Mouse (Mus musculus): Measurements from ENCODE around the gene Ctsk.

Ctsk gene

GRCm38 (mm10) chr3:95499024-95499423 is at the start of gene Ctsk:
Gene Ctsk (plus strand): TSS chr3:95499256.
- DNase-seq, result no peak

DNA sequence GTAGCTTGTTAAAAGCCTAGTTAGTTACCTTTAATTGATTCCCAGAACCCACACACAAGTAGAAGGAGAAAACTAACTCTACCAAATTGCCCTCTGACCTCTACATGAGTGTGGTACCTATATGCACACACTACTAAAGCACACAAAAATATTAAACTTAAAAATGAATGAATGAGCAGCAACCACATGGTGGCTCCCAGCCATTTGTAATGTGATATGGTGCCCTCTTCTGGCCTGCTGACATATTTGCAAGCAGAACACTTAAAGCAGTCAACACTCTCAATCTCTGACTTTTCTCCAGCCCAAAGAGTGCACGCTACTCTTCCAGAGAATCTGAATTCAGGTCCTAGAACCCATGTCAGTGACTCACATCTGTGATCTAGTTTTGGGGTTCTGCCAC is 48.6 kb upstream of the Ctsk start:
- peak; percentile 22 for DNase-seq

DNA sequence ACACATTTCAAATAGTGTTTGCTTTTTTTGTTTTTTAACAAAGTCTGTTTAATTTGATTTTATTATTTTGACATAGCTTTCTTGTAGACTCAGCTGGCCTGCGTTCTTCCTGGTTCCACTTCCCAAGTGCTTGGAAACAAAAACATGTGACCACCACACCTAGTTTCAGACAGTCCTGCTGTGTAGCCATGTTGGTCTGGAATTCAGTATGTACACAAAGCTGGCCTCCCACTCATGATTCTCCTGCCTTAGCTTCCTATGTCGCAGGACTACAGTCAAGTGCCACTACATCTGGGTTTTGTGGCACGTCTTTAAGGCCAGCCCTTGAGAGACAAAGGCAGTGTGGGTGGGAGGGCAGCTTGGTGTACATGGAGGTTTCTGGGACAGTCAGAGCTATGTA is 48.1 kb upstream of the Ctsk start:
- DNase-seq, result no peak

- DNase-seq, result no peak
These were observed 42.7 kb upstream of the Ctsk start for GRCm38 (mm10) chr3:95456367-95456766.

- no peak for DNase-seq
These were observed 41.3 kb upstream of the Ctsk start for GRCm38 (mm10) chr3:95457758-95458157.

DNA sequence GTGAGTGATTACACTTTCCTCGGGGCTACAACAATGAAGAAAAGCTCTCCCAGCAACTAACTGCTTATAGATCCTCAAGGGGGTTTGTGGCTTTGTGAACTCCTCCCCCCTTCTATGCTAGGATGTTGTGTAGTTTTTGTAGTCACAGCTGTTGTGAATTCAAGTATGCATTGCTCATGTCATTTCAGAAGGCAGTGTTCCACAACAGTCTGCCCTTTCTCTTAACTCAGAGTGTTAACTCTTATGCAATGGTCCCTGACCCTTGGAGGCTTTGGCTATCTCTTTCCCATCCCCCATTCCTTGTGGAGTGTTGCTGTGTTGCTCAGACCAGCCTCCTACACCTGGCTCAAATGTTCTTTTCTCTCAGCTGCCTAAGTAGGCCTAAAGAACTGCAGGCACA is 39.7 kb upstream of the Ctsk start:
- no peak for DNase-seq

GRCm38 (mm10) chr3:95463852-95464251 is 35.2 kb upstream of the Ctsk start:
- no peak for DNase-seq

DNA sequence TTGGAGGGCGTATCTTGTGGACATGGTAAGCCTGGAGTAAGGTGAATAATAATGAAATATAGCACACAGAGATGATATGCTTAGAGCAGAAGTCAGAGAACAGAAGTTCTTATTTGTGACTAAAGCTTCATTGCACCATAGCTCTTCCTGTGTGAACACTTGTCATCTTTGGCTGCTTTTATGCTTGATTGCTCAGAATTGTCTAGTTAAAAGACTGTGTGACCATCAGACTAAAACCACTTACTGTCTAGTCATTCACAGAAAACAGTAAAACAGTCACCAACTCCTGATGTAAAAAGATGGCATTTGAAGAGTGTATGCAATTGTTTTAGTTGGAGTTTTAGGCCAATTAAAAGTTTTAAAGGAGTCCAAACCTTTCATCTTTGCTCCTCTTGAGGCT is 20.1 kb upstream of the Ctsk start:
- no peak for DNase-seq

DNA sequence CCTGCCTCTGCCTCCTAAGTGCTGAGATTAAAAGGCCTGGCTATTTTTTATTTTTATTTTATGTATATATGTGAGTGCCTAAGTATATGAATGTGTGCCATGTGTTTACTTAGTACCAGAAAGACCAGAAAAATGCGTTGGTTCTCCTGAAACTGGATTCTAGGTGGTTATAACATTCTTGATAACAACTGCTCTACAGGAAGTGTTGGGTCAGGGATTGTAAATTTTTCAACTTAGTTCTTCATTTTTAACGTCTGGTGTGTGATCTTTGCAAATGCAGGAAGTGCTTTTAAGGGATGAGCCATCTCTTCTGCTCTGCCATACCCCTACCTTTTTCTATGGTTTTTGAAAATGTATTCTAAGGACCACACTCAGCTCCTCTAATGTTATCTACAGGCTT is 12.6 kb upstream of the Ctsk start:
- DNase-seq, result no peak

DNA sequence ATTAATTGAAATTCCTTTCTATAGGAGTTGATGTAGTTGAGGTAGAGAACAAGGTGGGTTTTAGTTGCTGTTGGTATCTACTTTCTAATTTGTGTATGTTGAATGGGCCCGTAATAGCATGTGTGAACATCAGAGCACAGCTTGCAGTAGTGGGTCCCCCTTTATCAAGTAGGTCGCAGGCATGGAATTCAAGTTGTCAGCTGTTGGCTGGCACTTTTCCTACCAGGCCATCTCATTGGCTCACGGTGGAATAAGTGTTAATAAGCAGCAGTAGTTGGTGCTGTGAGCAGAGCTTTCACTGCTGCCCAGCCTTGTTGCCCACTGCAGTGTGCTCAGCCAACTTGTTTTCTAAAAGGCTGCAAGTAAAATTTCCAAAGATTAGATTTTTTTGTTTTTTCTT is 10.4 kb upstream of the Ctsk start:
- no peak for DNase-seq

- no peak for DNase-seq
These were observed 8.8 kb upstream of the Ctsk start for GRCm38 (mm10) chr3:95490238-95490637.

- DNase-seq, result peak; percentile 60
These were observed 4.7 kb upstream of the Ctsk start for GRCm38 (mm10) chr3:95494342-95494741.

DNA sequence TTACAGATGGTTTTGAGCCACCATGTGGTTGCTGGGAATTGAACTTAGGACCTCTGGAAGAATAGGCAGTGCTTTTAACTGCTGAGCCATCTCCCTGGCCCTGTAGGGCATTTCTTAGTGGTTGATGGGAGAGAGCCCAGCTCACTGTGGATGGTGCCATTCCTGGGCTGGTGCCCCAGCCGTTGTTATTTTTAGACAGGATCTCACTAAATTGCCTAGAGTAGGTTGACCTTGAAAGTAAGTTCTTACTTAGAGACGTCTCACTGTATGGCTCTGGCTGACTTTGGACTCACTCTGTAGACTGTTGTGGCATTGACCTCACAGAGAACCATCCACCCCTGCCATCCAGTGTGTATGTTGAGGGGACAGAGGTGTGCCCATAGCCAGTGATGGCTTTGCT is 827 bp upstream of the Ctsk start:
- no peak for DNase-seq

DNA sequence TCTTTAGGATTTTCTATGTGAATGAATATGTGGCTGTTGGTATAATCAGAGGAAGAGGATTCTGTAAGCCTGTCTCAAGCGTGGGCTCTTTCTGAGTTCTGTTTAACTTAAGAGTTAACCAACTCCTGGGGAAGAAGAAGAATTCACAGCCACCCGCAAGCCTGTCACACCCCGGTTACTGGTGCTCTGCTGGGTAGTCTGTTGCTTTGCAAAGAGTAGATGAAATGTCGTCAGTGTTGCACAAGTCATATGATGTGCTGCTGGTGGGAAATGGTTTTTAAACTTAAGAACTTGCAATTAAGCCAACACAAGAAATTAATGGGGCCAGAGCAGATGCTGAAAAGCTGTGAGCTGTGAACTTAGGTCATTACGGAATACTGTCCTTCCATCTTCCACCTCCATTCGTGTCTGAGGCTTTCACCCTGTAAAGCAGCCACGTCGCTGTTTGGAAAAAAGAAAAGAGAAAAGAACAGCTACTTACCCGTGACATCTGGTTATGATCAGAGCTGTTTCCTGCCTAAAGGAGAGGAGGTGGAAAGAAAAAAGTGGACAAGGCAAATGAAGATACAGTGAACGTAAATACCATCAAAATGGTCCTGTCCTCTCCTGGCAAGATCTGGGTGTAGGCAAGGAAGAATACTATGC is 562 bp downstream of the Ctsk start:
- DNase-seq, result no peak

DNA sequence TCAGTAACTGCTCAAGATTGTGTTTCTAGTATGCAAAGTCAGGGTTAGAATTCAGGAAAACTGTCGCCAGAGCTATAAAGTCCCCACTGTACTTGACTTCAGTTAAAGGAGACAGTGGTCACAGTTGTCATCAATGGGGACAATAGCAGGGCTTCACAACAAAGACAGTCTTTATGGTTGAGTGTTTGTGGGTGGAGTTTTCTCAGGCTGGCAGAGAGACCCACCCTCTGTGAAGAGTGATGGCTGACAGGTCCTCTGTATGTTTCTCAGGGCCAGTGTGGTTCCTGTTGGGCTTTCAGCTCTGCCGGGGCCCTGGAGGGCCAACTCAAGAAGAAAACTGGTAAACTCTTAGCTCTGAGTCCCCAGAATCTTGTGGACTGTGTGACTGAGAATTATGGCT is 3.3 kb downstream of the Ctsk start:
- no peak for DNase-seq

DNA sequence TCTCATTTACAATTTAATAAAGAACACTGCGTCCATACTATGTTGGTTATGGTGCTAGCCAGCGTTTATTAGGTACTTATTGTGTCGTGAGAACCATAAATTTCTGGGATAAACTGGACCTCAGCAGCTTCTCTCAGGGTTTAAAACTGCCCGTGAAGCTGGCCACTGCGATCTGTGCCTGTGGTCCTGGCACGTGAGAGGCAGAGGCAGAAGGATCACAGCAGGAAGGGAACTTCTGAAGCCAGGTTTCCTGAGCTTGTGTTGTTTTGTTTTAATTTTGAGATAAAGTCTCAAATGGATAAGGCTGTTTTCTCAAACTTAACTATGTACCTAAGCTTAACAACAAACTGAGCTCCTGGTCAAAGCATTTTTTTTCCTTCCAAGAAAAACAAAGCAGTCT is 10.3 kb downstream of the Ctsk start:
- no peak for DNase-seq

DNA sequence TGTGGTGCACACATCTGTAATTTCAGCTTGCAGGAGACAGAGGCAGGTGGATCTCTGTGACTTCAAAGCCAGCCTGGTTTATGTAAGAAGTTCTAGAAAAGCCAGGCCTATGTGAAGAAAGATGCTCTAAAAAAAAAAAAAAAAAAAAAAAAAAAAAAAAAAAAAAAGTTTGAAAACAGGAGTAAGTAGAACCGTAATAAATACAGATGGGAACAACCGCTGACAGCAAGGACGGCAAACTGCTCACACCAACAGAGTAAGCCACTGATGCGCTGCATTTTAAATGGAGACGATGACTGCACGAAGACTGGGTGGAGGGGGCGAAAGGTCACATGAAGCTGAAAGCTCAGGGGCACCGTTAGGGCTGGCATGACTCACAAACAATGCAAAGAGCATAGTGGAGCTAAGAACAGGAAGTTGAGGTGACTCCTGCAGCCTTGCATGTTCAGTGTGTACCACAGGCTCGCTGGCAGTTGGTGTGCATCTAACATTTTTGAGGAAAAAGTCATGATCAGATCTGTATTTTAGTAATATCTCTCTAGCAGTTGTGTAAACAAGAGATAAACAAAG is 12.6 kb downstream of the Ctsk start:
- DNase-seq, result no peak

DNA sequence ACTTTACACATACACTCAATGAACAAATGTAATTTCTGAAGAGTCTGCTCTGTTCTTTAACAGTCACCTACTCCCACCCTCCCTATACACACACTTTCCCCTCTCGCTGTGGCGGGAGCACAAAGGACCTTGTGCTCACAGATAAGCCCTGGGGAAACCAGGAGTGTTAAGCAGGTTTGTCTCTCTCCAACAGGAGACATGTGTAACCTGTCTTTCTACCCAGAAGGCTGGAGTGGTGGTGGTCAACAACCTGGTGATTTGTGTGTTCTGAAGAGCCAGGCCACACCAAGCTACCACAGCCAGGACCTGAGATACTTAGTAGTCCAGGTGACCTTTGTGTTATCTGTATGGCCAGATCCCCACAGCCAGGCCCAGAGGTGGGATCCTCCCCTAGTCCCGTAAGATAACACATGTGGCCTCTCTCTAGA is 17.6 kb downstream of the Ctsk start:
- DNase-seq, result no peak

- DNase-seq, result peak; percentile 68
These were observed 18.4 kb downstream of the Ctsk start for GRCm38 (mm10) chr3:95517493-95517898.

- no peak for DNase-seq
These were observed 19.8 kb downstream of the Ctsk start for GRCm38 (mm10) chr3:95518891-95519290.

- no peak for DNase-seq
These were observed 20.3 kb downstream of the Ctsk start for GRCm38 (mm10) chr3:95519315-95519714.

DNA sequence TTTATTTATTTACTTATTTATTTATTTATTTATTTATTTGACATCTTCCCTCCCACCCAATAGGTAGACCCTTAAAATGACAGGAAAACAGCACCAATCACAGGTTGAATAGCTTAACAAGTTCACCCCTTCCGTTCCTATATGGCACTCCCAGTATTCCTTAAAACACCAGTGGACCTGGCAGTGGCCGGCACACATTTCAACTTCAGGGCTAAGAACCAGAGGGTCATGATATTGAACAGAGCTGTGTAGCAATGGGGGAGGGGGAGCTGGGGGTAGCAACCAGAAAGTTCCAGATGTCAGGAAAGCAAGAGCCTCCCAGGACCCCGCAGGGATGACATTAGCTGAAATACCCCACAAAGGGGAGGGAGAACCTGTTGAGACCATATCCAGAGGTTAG is 21.0 kb downstream of the Ctsk start:
- no peak for DNase-seq

- DNase-seq, result no peak
These were observed 22.1 kb downstream of the Ctsk start for GRCm38 (mm10) chr3:95521168-95521567.

- no peak for DNase-seq
These were observed 24.6 kb downstream of the Ctsk start for GRCm38 (mm10) chr3:95523662-95524061.

DNA sequence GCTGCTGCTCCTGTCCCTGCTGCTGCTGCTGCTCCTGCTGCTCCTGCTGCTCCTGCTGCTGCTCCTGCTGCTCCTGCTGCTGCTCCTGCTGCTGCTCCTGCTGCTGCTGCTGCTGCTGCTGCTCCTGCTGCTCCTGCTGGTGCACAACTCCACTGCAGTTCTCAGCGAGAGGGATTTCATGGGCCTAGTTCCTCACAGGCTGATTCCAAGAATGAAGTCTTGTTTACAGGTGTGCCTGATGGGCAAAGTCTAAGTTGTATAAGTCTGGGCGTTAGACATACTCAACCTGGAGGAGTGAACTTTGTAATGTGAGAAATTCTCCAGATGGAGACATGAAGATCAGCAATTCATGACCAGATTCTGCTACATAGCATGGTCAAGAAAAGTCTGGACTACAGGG is 25.6 kb downstream of the Ctsk start:
- no peak for DNase-seq

Measured in right cerebral cortex, postnatal 14 days (tissue).